Mouse (Mus musculus) ES-Bruce4 (cell line): ENCODE results near the gene Fto.

Source experiments
- CTCF ChIP-seq: IDR thresholded peaks from one replicate; pipeline ENCODE4 v1.8.1; 2011; ENCODE audit warnings: low read depth, low read length
- POLR2A ChIP-seq: IDR thresholded peaks from one replicate; pipeline ENCODE4 v1.8.1; 2011; ENCODE audit warnings: low read length; ENCODE audit not compliant: insufficient read depth

DNA sequence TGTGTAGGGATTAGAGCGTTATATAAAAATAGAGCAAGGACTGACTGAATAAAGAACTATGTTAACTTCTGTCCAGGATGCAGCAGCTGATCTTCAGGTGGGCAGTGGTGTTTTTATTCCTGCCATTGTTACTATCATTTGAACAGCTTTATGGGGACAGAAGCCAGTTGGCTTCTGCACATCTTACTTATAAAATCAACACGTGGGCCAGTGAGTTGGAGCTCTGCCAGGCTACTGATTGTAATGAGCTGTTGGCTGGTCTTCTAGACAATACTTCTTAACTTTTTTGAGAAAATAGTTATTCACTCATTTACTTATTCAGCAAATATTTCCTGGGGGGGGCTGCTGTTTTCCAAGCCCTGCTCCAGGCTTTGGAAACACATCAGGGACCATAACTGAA is 215.6 kb downstream of the Fto start:
- no peak for TF ChIP-seq CTCF
- no peak for TF ChIP-seq POLR2A
